ENCODE assay signal across 10 mouse cellular contexts in the genomic region with DNA sequence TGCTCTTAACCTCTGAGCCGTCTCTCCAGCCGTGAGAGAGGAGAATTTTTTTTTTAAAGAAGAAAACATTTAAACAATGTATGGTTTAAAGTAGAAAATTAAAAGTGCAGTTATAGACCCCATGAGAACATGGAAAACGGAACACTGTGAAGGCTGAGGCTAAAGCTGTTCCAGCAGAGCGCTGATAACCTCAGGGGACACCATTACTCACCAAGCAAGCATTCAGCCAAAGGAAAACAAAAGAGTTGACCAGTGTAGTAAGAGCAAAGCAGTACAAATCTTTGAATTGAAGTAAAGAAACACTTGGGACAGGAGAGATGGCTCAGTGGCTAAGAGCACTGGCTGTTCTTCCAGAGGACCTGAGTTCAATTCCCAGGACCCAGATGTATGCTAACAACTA. TPM values are rescaled to one million over a fixed set of nuclear protein-coding genes. Genes with fewer than 3 reads are reported as not detected.
DNase-seq lines count a peak whose midpoint lies in the region; ATAC-seq and TF ChIP-seq lines count a peak whose summit lies in the region.
"Had no signal": no experiment of that assay in that cellular context is flagged by ENCODE, and none has a peak within 500 bp of the region (broad histone marks: within the 10 kb centered on the region; RNA-seq: fewer than 3 reads in every experiment).

No protein-coding gene starts in this region.

- H3K36me3 ChIP-seq in neural tube, embryonic 13.5 days, result no peaks in the 10 kb centered on the region
- no peaks in the 10 kb centered on the region for H3K36me3 ChIP-seq in heart, postnatal 0 days (replicated peaks; ENCODE audit: control insufficient read depth, insufficient read depth, low read length)
- H3K36me3 ChIP-seq: liver, embryonic 15.5 days; midbrain, embryonic 12.5 days had no signal

- no peak for TF ChIP-seq EP300 in heart, postnatal 0 days (IDR thresholded peaks at IDR 0.05; ENCODE audit: low read depth)

- H3K4me1 ChIP-seq in neural tube, embryonic 13.5 days (replicated peaks), result peaks cover 25% of the 10 kb centered on the region
- H3K4me1 ChIP-seq in heart, postnatal 0 days (ENCODE audit: control insufficient read depth, insufficient read depth), result 0 out of 2 replicates have a peak, but pooled peaks cover 10% of the 10 kb centered on the region
- H3K4me1 ChIP-seq: liver, embryonic 15.5 days had no signal

- no peak for TF ChIP-seq CTCF in heart, postnatal 0 days (IDR thresholded peaks at IDR 0.05; ENCODE audit: low read depth)

- ATAC-seq in neural tube, embryonic 13.5 days (ENCODE audit: low read depth), result no peak
- ATAC-seq in heart, postnatal 0 days (ENCODE audit: insufficient read depth, low read depth), result peak; percentile 87

- H3K4me3 ChIP-seq in neural tube, embryonic 13.5 days, result no peak overlapping the region
- no peak overlapping the region for H3K4me3 ChIP-seq in heart, postnatal 0 days (ENCODE audit: low read depth, low read length)
- H3K4me3 ChIP-seq: liver, embryonic 15.5 days; midbrain, embryonic 12.5 days had no signal

- H3K27me3 ChIP-seq in neural tube, embryonic 13.5 days, result no peaks in the 10 kb centered on the region
- no peaks in the 10 kb centered on the region for H3K27me3 ChIP-seq in heart, postnatal 0 days (ENCODE audit: control insufficient read depth, insufficient read depth, low read length)
- H3K27me3 ChIP-seq: liver, embryonic 15.5 days; midbrain, embryonic 12.5 days had no signal

- DNase-seq in gastrocnemius, adult 18-20 months (ENCODE audit: low spot score), result peak; percentile 71
- no peak for DNase-seq in gastrocnemius, adult 8-10 months (ENCODE audit: low spot score in 2 of 2)
- DNase-seq in neural tube, embryonic 10.5 days (ENCODE audit: extremely low spot score, low spot score), result no peak
- peak; percentile 85 for DNase-seq in heart, postnatal 0 days (ENCODE audit: low spot score)
- DNase-seq in skeletal muscle tissue, adult 2 months (ENCODE audit: low read depth, low spot score), result peak; percentile 71
- DNase-seq in layer of hippocampus, adult 9-11 months, result no peak
- DNase-seq in natural killer cell, adult 2 months (ENCODE audit: low spot score in 2 of 2), result no peak

- 0 out of 2 replicates have a peak overlapping the region, but pooled peaks have one; percentile 85 for H3K27ac ChIP-seq in neural tube, embryonic 13.5 days (replicated peaks)
- H3K27ac ChIP-seq in heart, postnatal 0 days (ENCODE audit: low read depth), result peak overlapping the region; percentile 77
- H3K27ac ChIP-seq: liver, embryonic 15.5 days had no signal

- H3K4me2 ChIP-seq in neural tube, embryonic 13.5 days, result no peak overlapping the region
- no peak overlapping the region for H3K4me2 ChIP-seq in heart, postnatal 0 days (ENCODE audit: low read depth, low read length)
- H3K4me2 ChIP-seq: liver, embryonic 15.5 days had no signal

- no peak overlapping the region for H3K9ac ChIP-seq in neural tube, embryonic 13.5 days
- no peak overlapping the region for H3K9ac ChIP-seq in heart, postnatal 0 days (replicated peaks; ENCODE audit: low read depth, low read length)
- H3K9ac ChIP-seq: liver, embryonic 15.5 days; midbrain, embryonic 12.5 days had no signal

- WGBS in neural tube, embryonic 13.5 days, result 45% methylated on average over 4 of the region's 4 CpGs
- 26% methylated on average over 4 of the region's 4 CpGs for WGBS in heart, postnatal 0 days

- no peaks in the 10 kb centered on the region for H3K9me3 ChIP-seq in neural tube, embryonic 13.5 days
- no peaks in the 10 kb centered on the region for H3K9me3 ChIP-seq in heart, postnatal 0 days (replicated peaks; ENCODE audit: control insufficient read depth, low read length)
- H3K9me3 ChIP-seq: liver, embryonic 15.5 days; midbrain, embryonic 12.5 days had no signal

RNA-seq across cellular contexts. Expression of gene Tmpo, which starts 49.3 kb away (rescaled TPM):
- total RNA-seq in gastrocnemius, adult 18-20 months (2021), result 10 to 100 TPM; 49.9 to 50.5 TPM
- 10 to 100 TPM; 47.8 to 71.6 (median 53.8) TPM for total RNA-seq in gastrocnemius, adult 8-10 months (2022)
- polyA plus RNA-seq in neural tube, embryonic 13.5 days (2015; fragmentation: Nextera tagmentation; extraction: Ambion mirVana), result 111 and 141 TPM in 2 replicates
- 114 and 219 TPM in 2 replicates for total RNA-seq in heart, postnatal 0 days (2014; rRNA removed; ENCODE audit: low replicate concordance)
- polyA plus RNA-seq in heart, postnatal 0 days (2015; fragmentation: Nextera tagmentation; extraction: Ambion mirVana), result 61.6 and 62.8 TPM in 2 replicates

Comparison
In these comparisons a context has a peak if more than half of its experiments do, and no peak if none do; other contexts are left out.
1. DNase-seq: peak in gastrocnemius, adult 18-20 months (single experiment), heart, postnatal 0 days (single experiment) and skeletal muscle tissue, adult 2 months (single experiment); none in gastrocnemius, adult 8-10 months (0 of 2), neural tube, embryonic 10.5 days (single experiment), layer of hippocampus, adult 9-11 months (single experiment) and natural killer cell, adult 2 months (0 of 2).